Mouse (Mus musculus): ENCODE results near the gene Agbl4. TPM values are rescaled to one million over a fixed set of nuclear protein-coding genes. Genes with fewer than 3 reads are reported as not detected.

Agbl4 gene
- polyA plus RNA-seq, 2 experiments from 2014 or later, result not detected

DNA sequence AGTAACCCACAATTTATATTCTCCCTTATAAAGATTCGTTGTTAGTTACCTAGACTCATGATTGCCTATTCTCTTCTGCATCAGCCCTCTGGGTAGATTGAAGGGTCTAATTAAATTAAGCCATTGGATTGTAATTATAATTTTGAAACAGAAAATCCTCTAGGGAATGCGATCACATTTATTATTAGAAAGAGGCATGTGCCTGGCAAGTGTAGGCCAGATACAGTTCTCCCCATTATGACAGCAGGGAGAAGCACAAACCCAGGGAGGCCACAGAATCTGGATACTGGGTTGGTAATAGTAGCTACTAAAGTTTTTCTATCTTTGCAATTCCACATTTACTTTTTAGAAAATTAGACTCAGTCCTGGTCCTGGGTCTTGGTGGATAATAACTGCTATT is 887.2 kb downstream of the Agbl4 start:
- ATAC-seq, result no peak

DNA sequence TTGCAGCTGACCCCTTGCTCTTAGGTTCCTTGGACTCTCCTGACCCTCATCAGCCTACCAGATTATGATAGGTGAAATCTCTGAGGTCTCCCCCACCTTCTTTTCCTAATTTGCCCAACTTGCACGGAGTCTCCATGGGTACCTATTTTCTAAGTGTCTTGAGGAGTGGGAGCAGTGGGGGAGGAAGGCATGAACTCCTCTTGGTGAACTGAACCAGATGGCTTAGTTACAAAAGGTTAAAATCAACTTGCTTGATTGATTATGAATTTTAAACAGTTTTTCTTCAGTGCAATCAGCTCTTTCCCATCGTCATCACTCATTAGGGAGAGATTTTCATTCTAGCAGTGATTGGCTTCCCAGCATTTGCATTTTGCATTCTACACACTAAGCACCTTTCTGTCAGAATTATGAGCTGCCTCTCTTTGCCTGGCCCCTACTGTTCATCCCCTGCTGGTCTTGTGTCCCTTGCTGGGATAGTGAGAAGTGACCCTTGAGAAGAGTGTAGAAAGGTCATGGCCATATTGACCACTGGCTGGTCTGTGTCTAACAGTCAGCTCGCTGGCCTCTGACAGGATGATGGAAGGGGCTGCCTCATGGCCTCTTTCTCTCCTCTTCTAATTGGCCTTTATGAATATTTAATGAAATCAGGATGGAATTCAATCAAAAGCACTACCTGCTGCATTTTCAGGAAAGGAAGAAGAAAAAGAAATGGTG is 897.2 kb downstream of the Agbl4 start:
- ATAC-seq, result no peak

DNA sequence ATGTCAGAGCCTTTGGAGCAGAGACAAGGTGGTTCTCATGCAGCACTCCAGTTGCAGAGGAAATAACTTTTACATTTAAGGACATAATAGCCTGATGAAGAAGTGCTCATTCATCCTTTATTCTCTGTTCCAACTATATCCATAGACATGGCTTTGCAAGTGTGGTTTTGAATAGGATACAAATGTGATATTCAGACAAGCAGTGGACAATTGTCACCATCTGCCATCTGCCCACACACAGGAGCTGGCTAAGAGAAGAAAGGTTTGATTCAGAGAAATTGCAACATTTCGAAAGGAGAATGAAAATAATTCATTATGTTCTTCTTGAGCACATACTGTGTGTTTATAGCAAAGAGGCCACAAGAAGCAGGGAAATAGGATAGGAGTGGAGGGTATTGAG is 909.1 kb downstream of the Agbl4 start:
- ATAC-seq, result no peak

DNA sequence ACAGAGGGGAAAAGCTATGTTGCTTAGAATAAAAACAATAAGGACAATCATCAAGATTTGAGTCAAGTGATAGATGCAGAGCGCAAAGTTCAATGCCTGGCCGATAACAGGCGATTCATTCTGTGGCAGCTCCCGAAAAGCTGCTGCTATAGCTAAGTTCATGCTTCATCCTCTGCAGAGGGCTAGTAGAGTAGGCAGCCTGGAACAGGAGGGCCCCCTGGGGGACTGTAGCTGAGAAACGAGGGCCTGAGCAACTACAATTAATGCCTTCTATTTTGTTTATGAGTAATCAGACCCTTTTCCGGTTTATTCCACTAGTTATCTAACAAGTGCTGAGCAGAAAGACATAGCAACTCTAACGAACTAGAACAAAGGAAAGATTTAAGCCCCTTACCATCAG is 909.7 kb downstream of the Agbl4 start:
- ATAC-seq, result no peak

DNA sequence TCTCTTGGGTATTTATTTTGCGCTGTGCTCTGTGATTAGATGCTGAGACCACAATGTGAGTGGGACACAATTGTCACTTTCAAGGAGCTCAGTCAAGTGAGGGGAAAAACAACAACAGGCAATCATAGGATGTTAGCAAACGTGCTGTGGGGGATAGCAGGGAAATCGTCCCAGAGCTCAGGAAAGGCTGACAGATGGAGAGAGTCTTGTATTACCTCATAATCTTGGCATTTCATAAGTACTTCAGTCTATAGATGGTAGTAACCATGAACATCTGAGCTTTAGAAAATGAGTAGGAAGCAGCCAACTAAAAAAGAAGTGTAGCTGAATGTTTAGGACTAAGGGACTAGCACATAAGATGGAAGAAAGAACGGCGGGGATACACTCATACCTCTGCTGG is 910.2 kb downstream of the Agbl4 start:
- ATAC-seq, result no peak

DNA sequence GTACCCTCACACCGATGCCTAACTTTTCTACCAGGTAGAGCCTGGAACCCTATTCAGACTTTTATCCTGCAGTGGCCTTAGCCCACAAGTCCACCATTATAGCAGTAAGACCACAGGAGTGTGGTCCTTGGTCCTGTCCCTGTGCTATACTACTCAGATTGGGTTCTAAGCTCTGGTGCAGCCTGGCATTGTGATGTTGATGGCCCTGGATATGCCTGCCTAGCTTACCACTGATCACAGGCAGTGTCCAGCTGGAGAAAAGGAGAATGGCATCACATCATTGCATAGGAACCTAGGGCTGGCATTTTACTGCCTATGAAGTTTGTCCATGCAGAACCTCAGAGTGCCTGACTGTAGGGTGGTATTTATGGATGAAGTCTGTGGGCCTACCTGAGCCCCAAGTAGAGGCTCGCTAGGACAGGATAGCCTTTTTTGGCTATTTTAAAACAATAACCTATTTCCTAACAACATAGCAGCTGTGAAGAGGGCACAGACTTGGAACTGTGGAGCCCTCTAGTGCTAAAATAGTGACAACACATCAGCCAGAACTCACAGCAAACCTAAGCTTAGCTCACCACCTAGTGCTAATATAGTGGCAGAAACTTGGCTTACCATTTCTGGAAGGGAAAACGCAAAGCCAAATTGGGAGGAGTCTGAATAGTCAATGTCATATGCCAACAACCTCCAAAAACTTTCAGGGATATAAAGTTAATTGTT is 911.3 kb downstream of the Agbl4 start:
- no peak for ATAC-seq

DNA sequence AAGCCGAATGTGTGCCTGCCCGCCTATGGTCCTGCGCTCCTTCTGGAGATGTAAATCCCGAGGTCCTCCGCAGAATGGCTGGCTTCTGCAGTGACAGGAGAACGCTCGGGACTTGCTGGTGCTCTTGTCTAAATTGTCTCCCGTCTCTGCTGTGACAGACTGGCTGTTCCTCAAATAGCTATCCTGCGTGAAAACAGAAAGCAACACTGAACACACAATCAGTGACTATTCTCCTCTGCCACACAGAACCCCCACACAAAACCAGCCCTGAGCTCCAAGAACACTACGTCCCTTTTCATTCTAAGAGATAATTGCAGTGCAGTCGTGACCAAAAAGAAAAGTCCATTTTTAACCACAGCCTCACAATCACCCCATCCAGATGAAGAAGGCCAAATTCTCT is 929.6 kb downstream of the Agbl4 start:
- no peak for ATAC-seq

DNA sequence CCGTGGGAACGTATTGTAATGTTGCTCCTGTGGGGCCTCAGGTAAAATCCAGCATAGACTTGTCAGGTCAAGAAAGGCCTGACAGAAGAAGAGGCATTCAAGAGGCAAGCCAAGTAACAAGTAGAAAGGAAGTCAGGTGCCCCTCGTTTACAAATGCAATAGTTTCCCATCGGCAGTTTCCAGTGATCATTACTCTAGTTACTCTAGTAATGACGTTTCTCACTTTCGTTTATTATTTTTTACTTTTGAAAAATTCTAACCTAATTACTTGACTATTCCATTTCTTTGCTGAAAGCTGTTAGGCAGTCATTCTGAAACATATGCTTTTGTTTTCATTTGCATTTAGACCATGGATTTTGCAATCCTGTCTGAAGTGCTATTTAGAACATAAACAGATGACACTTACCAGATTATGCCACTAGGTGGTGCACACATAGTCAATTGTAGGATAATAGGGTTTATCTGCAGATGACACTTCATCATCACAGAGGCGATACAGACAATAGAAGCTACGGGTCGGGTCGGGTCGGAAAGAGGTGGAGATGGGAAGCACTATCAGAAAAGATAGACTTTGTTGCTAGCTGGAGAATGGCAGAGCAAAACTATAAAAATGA is 930.4 kb downstream of the Agbl4 start:
- ATAC-seq, result no peak

DNA sequence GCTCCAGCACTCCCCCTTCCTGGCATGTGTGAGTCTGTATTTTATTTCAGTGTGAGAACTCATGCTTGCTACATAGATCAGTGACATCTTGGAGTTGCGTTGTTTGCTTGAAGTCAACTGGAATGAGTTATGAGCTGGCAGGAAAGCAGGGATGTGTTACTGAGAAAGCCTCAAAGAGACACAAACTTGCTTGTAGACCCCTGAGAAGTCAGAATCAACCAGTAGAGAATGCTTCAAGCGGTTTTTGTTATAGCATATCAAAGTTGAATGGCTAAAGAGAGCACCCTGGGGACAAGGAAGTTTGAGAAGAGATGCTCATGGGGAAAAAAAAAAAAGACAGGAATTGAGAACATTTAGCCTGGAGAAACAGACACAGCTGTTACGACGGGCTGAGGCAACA is 932.0 kb downstream of the Agbl4 start:
- no peak for ATAC-seq

DNA sequence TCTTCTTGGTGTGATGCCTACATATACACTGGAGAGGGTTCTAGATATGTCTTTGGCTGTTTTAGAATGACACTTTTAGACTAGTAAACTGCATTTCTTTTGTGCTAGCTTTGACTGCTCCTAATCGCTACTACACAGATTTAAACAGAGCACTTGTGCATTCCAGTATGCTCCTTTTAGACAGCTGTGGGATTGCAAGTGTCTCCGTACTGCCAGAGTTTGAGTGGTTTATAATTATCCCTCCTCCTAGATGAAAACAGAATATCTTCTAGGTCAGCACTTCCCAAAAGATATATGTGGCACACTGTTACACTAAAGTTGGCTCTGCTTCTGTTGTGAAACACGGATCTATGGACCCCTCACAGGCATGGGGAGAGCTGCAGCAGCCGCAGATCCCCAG is 935.4 kb downstream of the Agbl4 start:
- ATAC-seq, result no peak

DNA sequence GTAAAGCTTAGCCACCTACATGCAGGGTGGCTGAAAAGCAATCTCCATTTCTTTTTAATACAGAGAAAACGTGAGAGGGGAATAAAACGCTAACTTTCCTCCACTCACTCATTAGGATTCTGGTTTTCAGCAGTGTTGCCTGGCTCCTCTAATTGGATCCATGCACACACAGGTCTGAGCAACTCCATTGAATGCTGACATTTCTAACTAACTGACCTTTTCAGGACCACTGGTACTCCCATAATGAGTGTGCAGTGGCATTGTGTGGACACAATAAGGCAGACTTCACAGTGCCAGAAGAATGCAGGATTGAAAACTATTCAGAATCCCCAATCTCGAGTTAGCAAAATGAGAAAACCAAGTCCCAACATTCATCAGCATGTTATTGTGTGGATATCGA is 952.5 kb downstream of the Agbl4 start:
- ATAC-seq, result no peak

DNA sequence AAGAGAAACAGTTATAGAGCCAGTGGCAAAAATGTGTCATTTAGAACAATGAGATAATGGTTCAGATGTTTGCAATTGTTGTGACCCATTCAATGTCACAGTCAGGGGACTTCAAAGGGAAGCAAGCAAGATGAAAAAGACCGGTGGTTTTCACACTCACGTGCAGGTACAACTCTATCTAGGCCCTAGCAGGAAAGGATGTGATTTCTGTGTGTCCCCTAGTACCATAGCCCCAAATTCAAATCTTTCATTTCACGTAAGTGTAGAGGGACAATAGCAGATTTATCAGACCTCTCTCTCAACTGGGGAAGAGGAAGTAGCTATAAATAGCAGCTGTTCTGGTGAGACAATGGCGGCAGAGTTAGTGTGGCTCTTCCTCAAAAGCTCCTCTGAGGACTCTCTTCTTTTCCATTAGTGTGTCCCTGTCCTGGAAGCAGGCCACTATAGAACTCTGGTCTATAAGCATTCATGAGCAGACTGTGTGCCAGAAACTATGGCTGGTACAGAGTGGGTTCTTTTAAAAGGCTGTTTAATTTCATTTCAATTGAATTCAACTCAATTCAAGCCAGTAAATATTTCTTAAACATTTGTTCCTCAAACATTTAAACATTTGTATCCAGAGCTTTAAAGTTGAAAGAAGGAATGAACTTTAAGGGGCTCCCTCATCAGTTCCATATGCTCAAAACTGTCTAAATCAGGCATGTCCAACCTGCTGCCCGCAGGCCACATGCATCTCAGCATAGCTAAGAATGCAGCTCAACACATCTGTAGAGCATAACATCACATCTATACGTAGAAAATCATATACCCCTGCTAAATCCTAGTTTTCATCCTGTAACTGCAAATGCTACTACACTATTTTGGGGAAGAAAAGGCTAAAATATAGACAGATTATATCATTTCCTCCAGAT is 953.4 kb downstream of the Agbl4 start:
- no peak for ATAC-seq

DNA sequence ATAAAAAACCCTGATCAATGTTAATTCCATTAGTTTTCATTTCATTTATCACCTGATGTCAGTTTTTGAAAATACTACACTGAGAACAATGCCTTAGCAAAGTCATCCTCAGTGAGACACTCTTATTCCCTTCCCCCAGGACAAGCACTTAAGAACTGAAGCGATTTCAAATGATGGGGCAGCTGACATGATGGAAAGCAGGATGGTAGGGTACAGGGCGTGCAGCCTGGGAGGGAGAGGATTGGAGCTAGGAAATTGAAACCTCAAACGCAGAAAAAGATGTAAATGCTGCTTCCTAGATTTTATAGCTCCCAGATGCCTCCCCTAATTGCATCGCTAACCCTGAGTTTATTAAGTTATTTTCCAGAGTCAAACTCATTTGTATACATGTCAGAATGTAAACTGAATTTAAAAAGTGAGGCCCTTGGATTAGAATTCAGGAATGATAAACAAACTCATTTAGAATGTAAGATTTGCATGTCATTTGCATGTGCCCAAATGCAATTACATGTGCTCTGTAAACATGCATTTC is 959.2 kb downstream of the Agbl4 start:
- ATAC-seq, result no peak

DNA sequence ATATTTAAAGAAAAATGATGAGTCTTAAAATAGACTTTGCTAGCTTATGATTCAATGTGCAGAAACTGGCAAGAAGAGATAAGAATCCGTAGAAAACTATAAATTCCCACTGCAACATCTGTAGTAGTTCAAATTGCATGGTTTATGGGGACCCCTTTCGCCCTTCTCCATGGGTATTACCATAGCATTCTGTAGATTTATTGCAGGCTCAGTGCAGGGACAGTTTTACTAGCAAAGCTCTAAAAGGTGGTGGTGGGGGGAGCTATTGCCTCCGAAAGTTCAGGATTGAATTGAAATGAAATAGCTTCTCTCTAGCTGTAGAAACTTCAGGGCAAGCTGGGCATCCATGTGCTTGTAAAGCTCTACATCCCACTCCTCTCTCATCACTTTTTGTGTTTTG is 959.7 kb downstream of the Agbl4 start:
- no peak for ATAC-seq

DNA sequence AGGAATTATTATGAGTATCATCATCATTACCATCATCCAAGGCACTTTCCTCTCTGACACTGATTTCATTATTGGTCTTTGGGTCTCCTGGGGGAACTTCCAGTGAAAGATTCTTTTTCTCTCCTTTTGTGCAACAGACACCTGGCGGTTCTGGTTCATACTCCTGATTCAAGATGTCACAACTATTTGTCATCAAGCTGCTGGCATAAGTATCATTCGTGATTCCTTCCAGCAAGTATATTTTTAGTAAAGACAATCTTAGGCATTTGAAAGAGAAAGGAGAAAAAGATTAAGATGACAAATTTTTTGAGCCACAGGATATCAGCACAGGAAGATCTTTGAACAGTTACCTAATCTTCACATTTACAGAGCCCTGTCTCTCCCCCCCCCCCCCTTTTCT is 966.7 kb downstream of the Agbl4 start:
- ATAC-seq, result no peak

DNA sequence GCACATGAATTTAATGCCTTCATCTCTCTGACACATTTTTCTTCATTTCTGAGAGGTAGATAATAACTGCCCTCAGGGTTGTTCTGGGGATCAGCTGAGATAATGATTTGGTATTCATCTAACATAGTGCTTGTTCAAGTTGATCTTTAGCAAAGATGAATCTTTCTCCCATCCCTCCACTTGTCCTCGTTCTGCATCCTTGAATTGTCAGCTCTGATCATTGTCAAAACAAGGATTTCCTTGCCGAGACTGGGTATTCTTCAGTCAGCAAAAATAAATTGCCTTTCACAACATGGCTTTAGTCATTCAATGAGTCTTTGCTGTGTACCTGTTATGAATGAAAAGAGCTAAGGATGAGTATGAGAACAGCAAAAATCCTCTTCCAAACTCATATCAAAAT is 970.3 kb downstream of the Agbl4 start:
- no peak for ATAC-seq

DNA sequence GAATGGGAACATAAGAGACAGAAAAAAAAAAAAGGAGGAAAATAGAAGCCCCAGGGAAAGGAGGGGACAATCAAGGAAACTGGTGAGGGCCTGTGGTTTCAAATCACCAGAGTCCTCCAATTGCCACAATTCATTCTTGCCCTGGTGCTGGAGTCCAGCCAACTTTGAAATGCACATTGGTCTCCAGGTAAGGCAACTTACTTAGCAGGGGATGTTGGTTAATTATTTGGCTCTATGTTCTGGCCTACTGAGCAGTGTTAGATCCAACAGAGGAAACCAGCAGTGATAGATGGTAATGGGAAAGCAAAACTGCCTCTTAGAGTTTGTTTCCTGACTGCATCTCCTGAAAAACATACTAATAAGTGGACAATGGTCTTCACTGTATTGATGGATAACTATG is 979.7 kb downstream of the Agbl4 start:
- no peak for ATAC-seq

DNA sequence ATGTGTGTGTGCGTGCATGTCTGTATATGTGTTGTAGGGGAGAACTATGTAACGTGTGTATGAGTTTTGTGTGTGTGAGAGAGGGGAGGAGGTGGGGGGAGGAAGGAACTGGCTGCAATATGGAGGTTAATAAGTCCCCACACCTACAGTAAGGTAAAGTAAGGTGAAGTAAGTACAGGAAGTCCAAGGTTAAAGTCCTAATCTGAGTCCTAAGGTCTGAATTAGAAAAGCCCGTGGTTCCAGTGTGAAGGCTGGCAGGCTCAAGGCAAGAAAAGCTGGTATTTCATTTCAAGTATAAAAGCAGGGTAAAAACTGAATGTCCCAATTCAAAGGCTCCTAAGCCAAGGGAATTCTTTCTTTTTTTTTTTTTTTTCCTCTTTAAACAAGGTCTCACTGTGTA is 980.6 kb downstream of the Agbl4 start:
- no peak for ATAC-seq

DNA sequence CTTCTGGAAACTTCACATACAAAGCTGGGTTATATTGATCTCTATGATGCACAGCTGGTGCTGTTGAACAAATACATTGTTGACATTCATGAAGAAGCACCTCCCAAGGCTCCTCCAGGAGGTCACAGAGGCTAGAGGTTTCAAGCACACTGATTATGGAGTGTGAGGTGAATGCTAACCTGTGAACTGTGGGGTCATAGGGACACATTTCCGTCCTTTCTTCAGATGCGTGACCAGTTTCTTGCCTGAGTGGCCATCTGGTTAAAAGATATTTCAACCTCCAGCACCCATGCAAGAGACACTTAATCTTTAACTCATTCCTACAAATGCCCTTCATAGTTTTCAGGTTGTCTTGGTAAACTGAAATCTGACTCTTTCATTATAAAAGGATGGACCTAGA is 985.6 kb downstream of the Agbl4 start:
- no peak for ATAC-seq

DNA sequence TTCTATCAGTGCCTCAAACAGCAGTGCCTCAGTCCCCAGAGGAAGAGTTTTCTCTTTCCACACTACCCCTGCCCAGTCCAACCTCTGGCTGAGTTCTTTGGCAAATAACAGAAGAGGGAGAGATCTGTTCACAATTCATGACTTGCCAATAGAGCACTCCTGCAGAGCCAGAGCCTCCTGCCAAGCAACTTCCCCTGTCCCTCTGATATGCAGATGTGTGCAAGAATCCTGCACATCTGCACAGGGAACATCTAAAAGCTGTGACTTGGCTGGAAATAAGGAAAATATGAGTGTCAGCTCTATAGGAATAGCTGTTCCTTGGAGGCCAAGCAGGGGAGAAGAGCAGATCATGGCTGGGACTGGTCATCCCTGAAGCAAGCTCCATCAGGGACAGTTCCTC is 993.3 kb downstream of the Agbl4 start:
- no peak for ATAC-seq

DNA sequence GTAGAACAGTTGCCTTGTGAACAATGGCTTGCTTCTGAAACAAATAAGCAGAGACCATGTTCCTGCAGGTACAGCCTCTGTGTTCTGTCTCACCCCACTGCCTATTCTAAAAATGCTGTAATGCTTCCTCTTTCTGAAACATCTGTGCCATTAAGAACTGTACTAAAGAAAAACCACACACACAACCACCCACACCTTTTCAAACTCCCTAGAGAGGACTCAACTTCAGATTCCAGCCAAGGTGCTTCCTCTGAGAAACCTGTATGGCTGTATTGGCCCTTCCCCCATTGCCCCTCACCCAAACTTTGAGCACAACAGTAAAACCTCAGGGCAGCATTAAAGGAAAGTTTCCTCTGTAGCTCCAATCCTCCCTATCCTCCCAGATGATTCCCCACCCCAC is 1002.3 kb downstream of the Agbl4 start:
- no peak for ATAC-seq

DNA sequence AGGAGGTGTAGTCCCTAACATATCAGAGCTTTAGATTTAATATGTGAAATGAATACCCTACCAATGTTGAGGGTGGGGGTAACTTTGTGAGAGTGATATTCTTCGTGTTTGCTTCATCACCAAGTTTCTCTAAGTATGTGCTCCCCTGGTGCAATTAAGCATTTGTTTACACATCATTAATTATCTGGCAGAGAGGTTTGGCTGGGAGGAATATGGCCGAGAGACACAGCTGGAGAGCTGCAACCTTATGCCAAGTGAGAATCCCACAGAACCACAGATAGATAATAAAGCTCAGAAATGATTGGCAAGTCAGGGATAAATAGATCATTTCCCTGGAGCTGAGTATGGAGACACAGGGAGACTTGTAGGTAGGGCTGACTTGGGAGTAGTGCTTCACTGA is 1003.2 kb downstream of the Agbl4 start:
- ATAC-seq, result no peak

DNA sequence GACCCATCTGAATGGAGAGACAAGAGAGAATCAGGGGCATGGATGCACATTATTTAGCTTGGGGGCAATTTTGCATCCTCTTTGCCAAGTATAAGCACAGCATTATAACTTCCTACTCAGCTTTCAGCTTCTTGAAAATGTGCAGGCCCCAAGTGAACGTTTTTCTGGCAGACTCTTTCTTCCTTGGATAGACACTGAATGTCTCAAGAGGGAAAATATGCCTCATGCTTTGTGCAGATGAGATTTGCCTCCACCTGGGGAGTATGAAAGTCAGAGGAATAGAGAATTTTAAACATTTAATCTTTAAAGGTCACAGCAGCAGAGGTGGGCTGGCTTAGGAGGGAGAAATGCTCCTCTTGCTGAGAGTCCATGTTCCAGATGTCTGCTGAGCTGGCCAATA is 1005.8 kb downstream of the Agbl4 start:
- ATAC-seq, result no peak

Data from activated CD4-positive, CD25-positive, alpha-beta regulatory T cell, adult 4 months (primary cell).